Mouse (Mus musculus) forebrain, embryonic 14.5 days (tissue): Measurements from ENCODE around the gene Abcc4. TPM values are rescaled to one million over a fixed set of nuclear protein-coding genes. Genes with fewer than 3 reads are reported as not detected.
A peak's percentile ranks its signal among the peaks of the same experiment; 100 is the strongest.

Source experiments
- ATAC-seq: fragments of 200-750 bp; cut with Nextera tagmentation; 2 replicates; pipeline ENCODE4 v1.8.0; 2017; ENCODE audit warnings: mild to moderate bottlenecking, moderate library complexity
- DNase-seq: peaks from one replicate; pipeline ENCODE4 v3.0.0-alpha.2; 2015; ENCODE audit warnings: low spot score
- H3K27ac ChIP-seq: fragments of 300-500 bp; sonication (generic); 2 replicates; pipeline ENCODE4 v1.5.1; 2014; ENCODE audit warnings: low read depth, mild to moderate bottlenecking, control low read depth, low read length, moderate library complexity
- H3K27me3 ChIP-seq: fragments of 300-500 bp; sonication (generic); replicated peaks from 2 replicates; pipeline ENCODE4 v1.6.1; 2014; ENCODE audit warnings: low read length, control low read depth, mixed read lengths; ENCODE audit not compliant: control insufficient read depth, insufficient read depth
- H3K36me3 ChIP-seq: fragments of 300-500 bp; sonication (generic); 2 replicates; pipeline ENCODE4 v1.6.1; 2014; ENCODE audit warnings: low read length, control low read depth; ENCODE audit not compliant: control insufficient read depth, insufficient read depth
- H3K4me1 ChIP-seq: fragments of 300-500 bp; sonication (generic); 2 replicates; pipeline ENCODE4 v1.6.1; 2014; ENCODE audit warnings: antibody characterized with exemption, low read length, control low read depth; ENCODE audit not compliant: control insufficient read depth, insufficient read depth
- H3K4me2 ChIP-seq: fragments of 300-500 bp; sonication (generic); 2 replicates; pipeline ENCODE4 v1.6.1; 2014; ENCODE audit warnings: mild to moderate bottlenecking, control low read depth, low read length
- H3K4me3 ChIP-seq: fragments of 300-500 bp; sonication (generic); 2 replicates; pipeline ENCODE4 v1.5.1; 2014; ENCODE audit warnings: low read depth, low read length, control low read depth
- H3K9ac ChIP-seq: fragments of 300-500 bp; sonication (generic); 2 replicates; pipeline ENCODE4 v1.6.1; 2014; ENCODE audit warnings: mild to moderate bottlenecking, low read length, control low read depth, moderate library complexity
- H3K9me3 ChIP-seq: fragments of 300-500 bp; sonication (generic); replicated peaks from 2 replicates; pipeline ENCODE4 v1.6.1; 2016; ENCODE audit warnings: low read length, control low read depth, mixed read lengths; ENCODE audit not compliant: control insufficient read depth
- WGBS: fragments of 180-500 bp; shearing (Covaris S2); extraction: QIAGEN DNeasy Blood & Tissue Kit; methylation state at CpG from one replicate; pipeline ENCODE4 v1.1.7; 2014; 5-methylcytosine and 5-hydroxymethylcytosine counted together
- polyA plus RNA-seq: library from polyadenylated mRNA; unstranded; fragments of >200 nt; fragmentation: Nextera tagmentation; extraction: Ambion mirVana; gene quantifications from 2 replicates; pipeline ENCODE4 v1.2.1, GENCODE M21; 2014

The Abcc4 gene
- 1.0 and 1.3 TPM in 2 replicates for polyA plus RNA-seq

- H3K36me3 ChIP-seq = no peaks in the 10 kb centered on the region
- no peak within 1 kb of the TSS for H3K27ac ChIP-seq
- H3K9me3 ChIP-seq = no peaks in the 10 kb centered on the region
- H3K9ac ChIP-seq = peak within 1 kb of the TSS; percentile 70
- peak within 1 kb of the TSS; percentile 95 for H3K4me2 ChIP-seq
- DNase-seq (peak; percentile 67), ATAC-seq (peak; percentile 76)
- H3K4me3 ChIP-seq = peak within 1 kb of the TSS; percentile 65
- WGBS = under 1% methylated on average over 82 of the region's 106 CpGs
- H3K4me1 ChIP-seq = peaks cover 8% of the 10 kb centered on the region; the same call in 1 of the 2 replicates
- peaks cover 10% of the 10 kb centered on the region for H3K27me3 ChIP-seq
Measured at GRCm38 (mm10) chr14:118705808-118706731, at the start of gene Abcc4. TSS of gene Abcc4 (minus strand) at chr14:118706219.

- Histone ChIP-seq H3K9ac (no peak overlapping the region), H3K4me3 (no peak overlapping the region), H3K4me2 (no peak overlapping the region), H3K4me1 (no peaks in the 10 kb centered on the region), H3K36me3 (no peaks in the 10 kb centered on the region), H3K9me3 (no peaks in the 10 kb centered on the region), H3K27me3 (no peaks in the 10 kb centered on the region), H3K27ac (no peak overlapping the region)
- DNase-seq (no peak), ATAC-seq (no peak)
- 69% methylated on average over 8 of the region's 8 CpGs for WGBS
Measured at GRCm38 (mm10) chr14:118751193-118751753, 45.3 kb upstream of the Abcc4 start.

GRCm38 (mm10) chr14:118750505-118751192, 44.6 kb upstream of the Abcc4 start:
- no peaks in the 10 kb centered on the region for H3K9me3 ChIP-seq
- WGBS = 89% methylated on average over 6 of the region's 6 CpGs
- no peak for ATAC-seq

GRCm38 (mm10) chr14:118749715-118750114, 43.7 kb upstream of the Abcc4 start:
- Histone ChIP-seq H3K9me3 (no peaks in the 10 kb centered on the region), H3K4me3 (no peak overlapping the region), H3K27ac (no peak overlapping the region), H3K36me3 (no peaks in the 10 kb centered on the region), H3K4me1 (no peaks in the 10 kb centered on the region), H3K4me2 (no peak overlapping the region), H3K9ac (no peak overlapping the region), H3K27me3 (no peaks in the 10 kb centered on the region)
- 50% methylated on average over 4 of the region's 4 CpGs for WGBS
- ATAC-seq (no peak), DNase-seq (no peak)

More at GRCm38 (mm10) chr14:118750505-118751192, 44.6 kb upstream of the Abcc4 start:
- H3K27me3 ChIP-seq = no peaks in the 10 kb centered on the region
- H3K9ac ChIP-seq = no peak overlapping the region
- no peak overlapping the region for H3K27ac ChIP-seq
- no peaks in the 10 kb centered on the region for H3K36me3 ChIP-seq
- H3K4me1 ChIP-seq = no peaks in the 10 kb centered on the region
- no peak overlapping the region for H3K4me3 ChIP-seq
- no peak overlapping the region for H3K4me2 ChIP-seq
- no peak for DNase-seq

- WGBS = 87% methylated on average over 2 of the region's 2 CpGs
Measured at GRCm38 (mm10) chr14:118749068-118749467, 43.0 kb upstream of the Abcc4 start.

GRCm38 (mm10) chr14:118742862-118743261, 36.8 kb upstream of the Abcc4 start:
- WGBS = 73% methylated on average over 5 of the region's 5 CpGs

More at GRCm38 (mm10) chr14:118749068-118749467, 43.0 kb upstream of the Abcc4 start:
- DNase-seq (no peak), ATAC-seq (no peak)
- no peak overlapping the region for H3K4me3 ChIP-seq
- H3K4me1 ChIP-seq = no peaks in the 10 kb centered on the region
- H3K36me3 ChIP-seq = no peaks in the 10 kb centered on the region
- H3K9me3 ChIP-seq = no peaks in the 10 kb centered on the region
- H3K27me3 ChIP-seq = no peaks in the 10 kb centered on the region
- H3K4me2 ChIP-seq = no peak overlapping the region
- H3K9ac ChIP-seq = no peak overlapping the region
- no peak overlapping the region for H3K27ac ChIP-seq

GRCm38 (mm10) chr14:118741780-118742179, 35.8 kb upstream of the Abcc4 start:
- no peak for ATAC-seq
- DNase-seq = no peak
- peaks cover 8% of the 10 kb centered on the region; the same call in 1 of the 2 replicates for H3K9me3 ChIP-seq

More at GRCm38 (mm10) chr14:118742862-118743261, 36.8 kb upstream of the Abcc4 start:
- H3K4me3 ChIP-seq = no peak overlapping the region
- H3K27ac ChIP-seq = no peak overlapping the region
- H3K9me3 ChIP-seq = peaks cover 8% of the 10 kb centered on the region; the same call in 1 of the 2 replicates
- H3K4me2 ChIP-seq = no peak overlapping the region
- ATAC-seq (no peak), DNase-seq (no peak)
- no peaks in the 10 kb centered on the region for H3K4me1 ChIP-seq
- no peaks in the 10 kb centered on the region for H3K27me3 ChIP-seq
- no peaks in the 10 kb centered on the region for H3K36me3 ChIP-seq
- H3K9ac ChIP-seq = no peak overlapping the region

GRCm38 (mm10) chr14:118737251-118737888, 31.4 kb upstream of the Abcc4 start:
- H3K4me3 ChIP-seq = no peak overlapping the region
- H3K27me3 ChIP-seq = no peaks in the 10 kb centered on the region
- peaks cover 3% of the 10 kb centered on the region; the same call in 1 of the 2 replicates for H3K4me1 ChIP-seq
- DNase-seq (peak; percentile 22), ATAC-seq (no peak)
- H3K4me2 ChIP-seq = no peak overlapping the region
- WGBS = 12% methylated on average over 12 of the region's 12 CpGs
- H3K36me3 ChIP-seq = no peaks in the 10 kb centered on the region
- H3K9me3 ChIP-seq = peaks cover 8% of the 10 kb centered on the region; the same call in 1 of the 2 replicates
- H3K9ac ChIP-seq = no peak overlapping the region
- no peak overlapping the region for H3K27ac ChIP-seq

More at GRCm38 (mm10) chr14:118741780-118742179, 35.8 kb upstream of the Abcc4 start:
- no peaks in the 10 kb centered on the region for H3K36me3 ChIP-seq
- no peak overlapping the region for H3K27ac ChIP-seq
- no peaks in the 10 kb centered on the region for H3K4me1 ChIP-seq
- H3K4me2 ChIP-seq = no peak overlapping the region
- no peak overlapping the region for H3K4me3 ChIP-seq
- H3K9ac ChIP-seq = no peak overlapping the region
- no peaks in the 10 kb centered on the region for H3K27me3 ChIP-seq
